ENCODE assay signal across 12 mouse cellular contexts in genomic region chr16:36665782-36666181, GRCm38 (mm10). TPM values are rescaled to one million over a fixed set of nuclear protein-coding genes. Genes with fewer than 3 reads are reported as not detected.
DNase-seq lines count a peak whose midpoint lies in the region; ATAC-seq and TF ChIP-seq lines count a peak whose summit lies in the region.
"Had no signal": no experiment of that assay in that cellular context is flagged by ENCODE, and none has a peak within 500 bp of the region (broad histone marks: within the 10 kb centered on the region; RNA-seq: fewer than 3 reads in every experiment).

Gene Cd86, minus strand, starts transcription at chr16:36666081.

- no peak within 1 kb of the TSS for H3K27ac ChIP-seq in hindbrain, embryonic 14.5 days
- H3K27ac ChIP-seq in hindbrain, postnatal 0 days = no peak within 1 kb of the TSS
- H3K27ac ChIP-seq in CH12.LX (ENCODE audit: insufficient read depth, low read depth) = peak within 1 kb of the TSS; percentile 63
- H3K27ac ChIP-seq in liver, embryonic 11.5 days (ENCODE audit: low read depth, low read length) = no peak within 1 kb of the TSS
- no peak within 1 kb of the TSS for H3K27ac ChIP-seq in midbrain, embryonic 15.5 days
- H3K27ac ChIP-seq: left cerebral cortex, adult 2 months; midbrain, embryonic 10.5 days had no signal

- H3K4me2 ChIP-seq in hindbrain, embryonic 14.5 days (replicated peaks) = no peak within 1 kb of the TSS
- no peak within 1 kb of the TSS for H3K4me2 ChIP-seq in hindbrain, postnatal 0 days (ENCODE audit: low read depth, low read length)
- peak within 1 kb of the TSS; percentile 84 for H3K4me2 ChIP-seq in CH12.LX (ENCODE audit: insufficient read depth, low read depth, poor library complexity, severe bottlenecking)
- H3K4me2 ChIP-seq in liver, embryonic 11.5 days = peak within 1 kb of the TSS; percentile 17; the same call in 1 of the 2 replicates
- H3K4me2 ChIP-seq in midbrain, embryonic 15.5 days = no peak within 1 kb of the TSS

- TF ChIP-seq POLR2A in CH12.LX (IDR thresholded peaks at IDR 0.05; ENCODE audit: low read depth, low read length) = peak; percentile 85

- peak; percentile 14 for DNase-seq in hindbrain, embryonic 14.5 days (ENCODE audit: low spot score)
- no peak for DNase-seq in hindbrain, postnatal 0 days (ENCODE audit: low spot score)
- peak; percentile 88 for DNase-seq in CH12.LX (ENCODE audit: extremely low read depth)
- DNase-seq in liver, embryonic 11.5 days (ENCODE audit: low spot score) = no peak
- no peak for DNase-seq in c-Kit-positive CD71-positive TER-119-positive erythroid progenitor cells, embryonic 14.5 days (ENCODE audit: low spot score)
- DNase-seq: adrenal gland, postnatal 36 days had no signal

- no peaks in the 10 kb centered on the region for H3K4me1 ChIP-seq in hindbrain, embryonic 14.5 days (replicated peaks; ENCODE audit: control insufficient read depth, insufficient read depth, low read length)
- H3K4me1 ChIP-seq in hindbrain, postnatal 0 days (ENCODE audit: insufficient read depth, low read length) = no peaks in the 10 kb centered on the region
- peaks cover 30 to 76% of the 10 kb centered on the region in 2 experiments for H3K4me1 ChIP-seq in CH12.LX (ENCODE audit: control insufficient read depth in 1 of 2, insufficient read depth in 2 of 2)
- no peaks in the 10 kb centered on the region for H3K4me1 ChIP-seq in liver, embryonic 11.5 days (replicated peaks; ENCODE audit: control insufficient read depth, insufficient read depth, low read length)
- H3K4me1 ChIP-seq in midbrain, embryonic 15.5 days = no peaks in the 10 kb centered on the region
- H3K4me1 ChIP-seq: midbrain, embryonic 10.5 days had no signal

- H3K9me3 ChIP-seq in hindbrain, embryonic 14.5 days (ENCODE audit: control insufficient read depth, low read length) = no peaks in the 10 kb centered on the region
- H3K9me3 ChIP-seq in hindbrain, postnatal 0 days (ENCODE audit: low read length) = no peaks in the 10 kb centered on the region
- no peaks in the 10 kb centered on the region for H3K9me3 ChIP-seq in CH12.LX (replicated peaks; ENCODE audit: low read length)
- no peaks in the 10 kb centered on the region for H3K9me3 ChIP-seq in liver, embryonic 11.5 days (ENCODE audit: control insufficient read depth, low read length)
- no peaks in the 10 kb centered on the region for H3K9me3 ChIP-seq in midbrain, embryonic 15.5 days
- H3K9me3 ChIP-seq: G1E; midbrain, embryonic 10.5 days had no signal

- H3K4me3 ChIP-seq in hindbrain, embryonic 14.5 days (replicated peaks; ENCODE audit: low read length) = no peak within 1 kb of the TSS
- no peak within 1 kb of the TSS for H3K4me3 ChIP-seq in hindbrain, postnatal 0 days (ENCODE audit: low read length)
- H3K4me3 ChIP-seq in CH12.LX (replicated peaks in 1 of 3; ENCODE audit: low read depth in 2 of 3, low read length in 2 of 3, poor library complexity in 1 of 3) = peak within 1 kb of the TSS; percentile 46 to 69 (median 47)
- no peak within 1 kb of the TSS for H3K4me3 ChIP-seq in liver, embryonic 11.5 days (ENCODE audit: low read depth, low read length)
- H3K4me3 ChIP-seq in midbrain, embryonic 15.5 days = no peak within 1 kb of the TSS
- H3K4me3 ChIP-seq: left cerebral cortex, adult 2 months; midbrain, embryonic 10.5 days had no signal

- peak; percentile 33 for TF ChIP-seq RAD21 in CH12.LX (IDR thresholded peaks at IDR 0.05; ENCODE audit: low read depth, low read length)

- TF ChIP-seq EP300 in CH12.LX (IDR thresholded peaks at IDR 0.05; ENCODE audit: low read length) = peak; percentile 60

- 85% methylated on average over 13 of the region's 13 CpGs for WGBS in hindbrain, embryonic 14.5 days
- 84% methylated on average over 13 of the region's 13 CpGs for whole genome bisulfite sequencing in hindbrain, postnatal 0 days
- WGBS in liver, embryonic 11.5 days = 52% methylated on average over 13 of the region's 13 CpGs
- WGBS in midbrain, embryonic 15.5 days = 91% methylated on average over 13 of the region's 13 CpGs

- in situ Hi-C loops in CH12.LX (cut with MboI; ENCODE audit: low pct_ligation_motif_present, low pct_unique_long_range_greater_than_20kb, low sequenced_read_pairs) = no loop called here

- no peak for TF ChIP-seq CTCF in hindbrain, postnatal 0 days (IDR thresholded peaks at IDR 0.05; ENCODE audit: low read depth)
- peak in 1 of 2 experiments; percentile 35; a peak in 2 of 4 replicates for TF ChIP-seq CTCF in CH12.LX (conservative IDR thresholded peaks at IDR 0.05 in 1 of 2, IDR thresholded peaks at IDR 0.05 in 1 of 2; ENCODE audit: low read depth in 2 of 2, low read length in 2 of 2)

- dilution Hi-C loops in CH12.LX (cut with MboI; ENCODE audit: extremely low pct_ligation_motif_present, extremely low pct_unique_long_range_greater_than_20kb, low sequenced_read_pairs) = no loop called here

- no peak for ATAC-seq in hindbrain, embryonic 14.5 days (ENCODE audit: low FRiP score)
- no peak for ATAC-seq in hindbrain, postnatal 0 days
- no peak for ATAC-seq in liver, embryonic 11.5 days (replicated peaks; ENCODE audit: low FRiP score)
- ATAC-seq in neutrophil, adult 5-6 weeks (ENCODE audit: extremely low read depth, insufficient number of reproducible peaks, low FRiP score, poor library complexity, severe bottlenecking) = peak; percentile 92
- no peak for ATAC-seq in erythroblast, adult 5-6 weeks (replicated peaks; ENCODE audit: low FRiP score, poor library complexity, severe bottlenecking)
- no peak for ATAC-seq in midbrain, embryonic 15.5 days (replicated peaks)

- no peak within 1 kb of the TSS for H3K9ac ChIP-seq in hindbrain, embryonic 14.5 days
- H3K9ac ChIP-seq in hindbrain, postnatal 0 days (replicated peaks; ENCODE audit: low read length) = no peak within 1 kb of the TSS
- peak within 1 kb of the TSS; percentile 73 for H3K9ac ChIP-seq in CH12.LX (ENCODE audit: insufficient read depth, low read depth)
- H3K9ac ChIP-seq in liver, embryonic 11.5 days (ENCODE audit: low read depth, low read length) = no peak within 1 kb of the TSS
- no peak within 1 kb of the TSS for H3K9ac ChIP-seq in midbrain, embryonic 15.5 days

- no peaks in the 10 kb centered on the region for H3K27me3 ChIP-seq in hindbrain, embryonic 14.5 days (ENCODE audit: control insufficient read depth, insufficient read depth, low read length)
- no peaks in the 10 kb centered on the region for H3K27me3 ChIP-seq in hindbrain, postnatal 0 days (ENCODE audit: insufficient read depth, low read length)
- H3K27me3 ChIP-seq in CH12.LX (replicated peaks) = no peaks in the 10 kb centered on the region
- H3K27me3 ChIP-seq in liver, embryonic 11.5 days (replicated peaks; ENCODE audit: control insufficient read depth, insufficient read depth, low read length) = no peaks in the 10 kb centered on the region
- H3K27me3 ChIP-seq in midbrain, embryonic 15.5 days (replicated peaks) = no peaks in the 10 kb centered on the region

- no peaks in the 10 kb centered on the region for H3K36me3 ChIP-seq in hindbrain, embryonic 14.5 days (replicated peaks; ENCODE audit: control insufficient read depth, insufficient read depth)
- no peaks in the 10 kb centered on the region for H3K36me3 ChIP-seq in hindbrain, postnatal 0 days (ENCODE audit: insufficient read depth, low read length)
- peaks cover 0 to 5% of the 10 kb centered on the region in 2 experiments for H3K36me3 ChIP-seq in CH12.LX (replicated peaks in 1 of 2; ENCODE audit: control insufficient read depth in 1 of 2, insufficient read depth in 1 of 2, low read length in 1 of 2)
- no peaks in the 10 kb centered on the region for H3K36me3 ChIP-seq in liver, embryonic 11.5 days (ENCODE audit: control insufficient read depth, insufficient read depth, low read length)
- H3K36me3 ChIP-seq in midbrain, embryonic 15.5 days (replicated peaks) = no peaks in the 10 kb centered on the region
- H3K36me3 ChIP-seq: G1E; midbrain, embryonic 10.5 days had no signal

- H3K79me2 ChIP-seq in CH12.LX (replicated peaks; ENCODE audit: control insufficient read depth, extremely low read depth, insufficient read depth, poor library complexity, severe bottlenecking) = peaks cover 8% of the 10 kb centered on the region

TF ChIP-seq in CH12.LX, 34 proteins besides CTCF, POLR2A, EP300 and RAD21 (continues in another document):
- TF ChIP-seq RCOR1 (conservative IDR thresholded peaks at IDR 0.05; ENCODE audit: low read depth, low read length) = 0 out of 2 replicates have a peak, but pooled peaks have one; percentile 71
- peak; percentile 49; the same call in 1 of the 2 replicates for TF ChIP-seq MEF2A (IDR thresholded peaks at IDR 0.05; ENCODE audit: borderline replicate concordance, low read depth, low read length)
- no peak for TF ChIP-seq ELF1 (IDR thresholded peaks at IDR 0.05; ENCODE audit: low read depth, low read length)
- TF ChIP-seq IRF4 (IDR thresholded peaks at IDR 0.05; ENCODE audit: low read depth, low read length) = peak; percentile 73; the same call in 1 of the 2 replicates
- TF ChIP-seq JUN (IDR thresholded peaks at IDR 0.05; ENCODE audit: insufficient read depth, low read depth, low read length) = peak; percentile 59
- TF ChIP-seq NELFE (IDR thresholded peaks at IDR 0.05; ENCODE audit: low read depth, low read length) = peak; percentile 78; the same call in 1 of the 2 replicates
- peak; percentile 16; the same call in 1 of the 2 replicates for TF ChIP-seq JUND (conservative IDR thresholded peaks at IDR 0.05; ENCODE audit: low read depth, low read length)
- TF ChIP-seq USF2 (conservative IDR thresholded peaks at IDR 0.05; ENCODE audit: low read depth, low read length) = no peak
- peak; percentile 79; the same call in 1 of the 2 replicates for TF ChIP-seq UBTF (IDR thresholded peaks at IDR 0.05; ENCODE audit: low read depth, low read length)
- TF ChIP-seq ZNF384 (IDR thresholded peaks at IDR 0.05; ENCODE audit: low read depth, low read length) = no peak; the same call in 1 of the 2 replicates
- TF ChIP-seq USF1 (IDR thresholded peaks at IDR 0.05; ENCODE audit: low read depth, low read length) = no peak
- TF ChIP-seq MAFK (IDR thresholded peaks at IDR 0.05; ENCODE audit: insufficient replicate concordance, low read length) = peak; percentile 53; the same call in 1 of the 2 replicates
- peak; percentile 60; the same call in 1 of the 2 replicates for TF ChIP-seq MXI1 (IDR thresholded peaks at IDR 0.05; ENCODE audit: low read depth, low read length)

RNA-seq across cellular contexts. Expression of gene Cd86, which starts in this region (rescaled TPM):
- 2.0 and 3.1 TPM in 2 replicates for polyA plus RNA-seq in hindbrain, embryonic 14.5 days (2014; fragmentation: Nextera tagmentation; extraction: Ambion mirVana)
- total RNA-seq in hindbrain, postnatal 0 days (2014; rRNA removed) = 0.58 and 1.2 TPM in 2 replicates
- polyA plus RNA-seq in hindbrain, postnatal 0 days (2015; fragmentation: Nextera tagmentation; extraction: Ambion mirVana) = 1.9 and 2.1 TPM in 2 replicates
- 60.0 and 113 TPM in 2 replicates for total RNA-seq in CH12.LX (2012; rRNA removed)
- 191 and 196 TPM in 2 replicates for total RNA-seq in CH12.LX (2014; rRNA removed)
- polyA plus RNA-seq in CH12.LX (2012; ENCODE audit: insufficient read length, low read depth) = 91.9 and 102 TPM in 2 replicates
- polyA plus RNA-seq in liver, embryonic 11.5 days (2014; fragmentation: Nextera tagmentation; extraction: Ambion mirVana) = 4.5 and 4.6 TPM in 2 replicates
- 50.7 and 56.0 TPM in 2 replicates for total RNA-seq in neutrophil, adult 5-6 weeks (2017)
- total RNA-seq in erythroblast, adult 5-6 weeks (2015; ENCODE audit: low replicate concordance) = 6.7 and 10.2 TPM in 2 replicates
- total RNA-seq in erythroblast, adult 5-6 weeks (2017; ENCODE audit: low replicate concordance) = 6.6 and 12.8 TPM in 2 replicates
- polyA plus RNA-seq in midbrain, embryonic 15.5 days (2015; fragmentation: Nextera tagmentation; extraction: Ambion mirVana) = 2.1 and 2.7 TPM in 2 replicates
- total RNA-seq: G1E had no signal
- polyA plus RNA-seq: G1E had no signal

Comparison
In these comparisons a context has a peak if more than half of its experiments do, and no peak if none do; other contexts are left out.
1. RNA of gene Cd86 (polyA plus RNA-seq): 91.9 to 102 TPM in CH12.LX; 4.5 to 4.6 TPM in liver, embryonic 11.5 days, 2.0 to 3.1 TPM in hindbrain, embryonic 14.5 days, 2.1 to 2.7 TPM in midbrain, embryonic 15.5 days and 1.9 to 2.1 TPM in hindbrain, postnatal 0 days; every median in the first group is over 10 times any median in the second.
2. DNase-seq: peak in hindbrain, embryonic 14.5 days (single experiment) and CH12.LX (single experiment); none in hindbrain, postnatal 0 days (single experiment), liver, embryonic 11.5 days (single experiment) and c-Kit-positive CD71-positive TER-119-positive erythroid progenitor cells, embryonic 14.5 days (single experiment).
3. H3K4me2 ChIP-seq: peak in CH12.LX (single experiment) and liver, embryonic 11.5 days (single experiment); none in hindbrain, embryonic 14.5 days (single experiment), hindbrain, postnatal 0 days (single experiment) and midbrain, embryonic 15.5 days (single experiment).
4. H3K4me3 ChIP-seq: peak in CH12.LX (3 of 3); none in hindbrain, embryonic 14.5 days (single experiment), hindbrain, postnatal 0 days (single experiment), liver, embryonic 11.5 days (single experiment) and midbrain, embryonic 15.5 days (single experiment).